Mouse (Mus musculus): ENCODE measurements around the gene Adk.

DNA sequence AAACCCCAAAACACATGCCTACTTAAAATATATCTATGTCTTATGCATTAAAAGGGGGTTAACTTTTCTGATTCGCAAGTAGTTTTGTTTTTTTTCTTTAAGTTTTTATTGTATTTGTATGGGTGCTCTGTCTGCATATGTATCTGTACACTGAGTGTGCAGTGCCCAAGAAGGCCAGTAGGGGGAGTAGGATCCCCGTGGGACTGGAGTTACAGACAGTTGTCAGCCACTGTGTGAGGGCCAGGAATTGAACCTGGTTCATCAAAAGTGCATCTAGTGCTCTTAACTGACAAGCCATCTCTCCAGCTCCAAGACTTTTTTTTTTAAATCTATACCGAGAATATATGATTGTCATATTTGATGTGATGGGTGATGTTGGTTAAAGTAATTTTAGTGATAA is 1.6 kb upstream of the Adk start:
- TF ChIP-seq CTCF (IDR thresholded peaks at IDR 0.05; ENCODE audit: low read depth): peak; percentile 78
- TF ChIP-seq EP300 (IDR thresholded peaks at IDR 0.05; ENCODE audit: low read depth): no peak

All from liver, embryonic 14.5 days (tissue).